Mouse (Mus musculus): ENCODE measurements at regions not wholly inside any gene's neighbourhood (a gene's known extent, or its start where the extent isn't known, plus 50 kb on each side); places are given as distances from the start of the nearest gene placed in this dataset.
A peak's percentile ranks its signal among the peaks of the same experiment; 100 is the strongest.

GRCm38 (mm10) chr13:83733991-83734610, 230.3 kb downstream of the Mef2c start:
- H3K36me3 ChIP-seq (ENCODE audit: control insufficient read depth, insufficient read depth, low read length) = peaks cover 63% of the 10 kb centered on the region
- 0% methylated on average over 1 of the region's 1 CpGs for WGBS
- H3K27me3 ChIP-seq (replicated peaks; ENCODE audit: control insufficient read depth, insufficient read depth, low read length) = no peaks in the 10 kb centered on the region
- H3K9me3 ChIP-seq (replicated peaks; ENCODE audit: control insufficient read depth, low read length) = no peaks in the 10 kb centered on the region
- no peak for ATAC-seq
- peak overlapping the region; percentile 78 for H3K4me3 ChIP-seq (ENCODE audit: low read depth, low read length)
- DNase-seq (ENCODE audit: low spot score) = peak; percentile 90
- peak overlapping the region; percentile 86 for H3K4me2 ChIP-seq (ENCODE audit: low read length)
- peak overlapping the region; percentile 100 for H3K27ac ChIP-seq (ENCODE audit: low read depth, low read length)
- H3K4me1 ChIP-seq (ENCODE audit: control insufficient read depth, insufficient read depth, low read length) = no peaks in the 10 kb centered on the region
- H3K9ac ChIP-seq (ENCODE audit: low read length) = peak overlapping the region; percentile 100

GRCm38 (mm10) chr13:83734656-83735055, 230.8 kb downstream of the Mef2c start:
- peak overlapping the region; percentile 92 for H3K9ac ChIP-seq (ENCODE audit: low read length)
- no peaks in the 10 kb centered on the region for H3K9me3 ChIP-seq (replicated peaks; ENCODE audit: control insufficient read depth, low read length)
- H3K4me3 ChIP-seq (ENCODE audit: low read depth, low read length) = peak overlapping the region; percentile 78
- H3K27me3 ChIP-seq (replicated peaks; ENCODE audit: control insufficient read depth, insufficient read depth, low read length) = no peaks in the 10 kb centered on the region
- ATAC-seq (no peak), DNase-seq (ENCODE audit: low spot score) (peak; percentile 47)
- H3K36me3 ChIP-seq (ENCODE audit: control insufficient read depth, insufficient read depth, low read length) = peaks cover 68% of the 10 kb centered on the region
- WGBS = 0% methylated on average over 1 of the region's 1 CpGs
- H3K4me1 ChIP-seq (ENCODE audit: control insufficient read depth, insufficient read depth, low read length) = no peaks in the 10 kb centered on the region
- H3K4me2 ChIP-seq (ENCODE audit: low read length) = peak overlapping the region; percentile 83
- H3K27ac ChIP-seq (ENCODE audit: low read depth, low read length) = peak overlapping the region; percentile 89

DNA sequence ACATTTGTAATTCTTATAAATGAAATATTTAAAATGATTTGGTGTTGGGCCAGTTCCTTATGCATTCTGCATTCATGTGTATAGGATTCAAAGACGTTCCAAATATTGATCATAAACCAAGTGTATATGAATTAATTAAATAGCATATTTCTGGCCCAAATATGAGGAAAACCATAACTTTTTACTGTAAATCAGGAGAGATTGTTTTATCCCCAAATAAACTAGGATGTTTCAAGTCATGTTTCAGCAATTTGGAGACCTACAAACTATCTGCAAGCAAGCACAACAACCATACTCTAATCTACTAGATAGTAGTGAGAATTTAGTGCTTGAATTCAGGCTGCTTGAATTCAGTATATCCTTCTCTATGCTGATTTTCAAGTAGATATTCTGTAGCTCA, 231.3 kb downstream of the Mef2c start:
- no peak for ATAC-seq

DNA sequence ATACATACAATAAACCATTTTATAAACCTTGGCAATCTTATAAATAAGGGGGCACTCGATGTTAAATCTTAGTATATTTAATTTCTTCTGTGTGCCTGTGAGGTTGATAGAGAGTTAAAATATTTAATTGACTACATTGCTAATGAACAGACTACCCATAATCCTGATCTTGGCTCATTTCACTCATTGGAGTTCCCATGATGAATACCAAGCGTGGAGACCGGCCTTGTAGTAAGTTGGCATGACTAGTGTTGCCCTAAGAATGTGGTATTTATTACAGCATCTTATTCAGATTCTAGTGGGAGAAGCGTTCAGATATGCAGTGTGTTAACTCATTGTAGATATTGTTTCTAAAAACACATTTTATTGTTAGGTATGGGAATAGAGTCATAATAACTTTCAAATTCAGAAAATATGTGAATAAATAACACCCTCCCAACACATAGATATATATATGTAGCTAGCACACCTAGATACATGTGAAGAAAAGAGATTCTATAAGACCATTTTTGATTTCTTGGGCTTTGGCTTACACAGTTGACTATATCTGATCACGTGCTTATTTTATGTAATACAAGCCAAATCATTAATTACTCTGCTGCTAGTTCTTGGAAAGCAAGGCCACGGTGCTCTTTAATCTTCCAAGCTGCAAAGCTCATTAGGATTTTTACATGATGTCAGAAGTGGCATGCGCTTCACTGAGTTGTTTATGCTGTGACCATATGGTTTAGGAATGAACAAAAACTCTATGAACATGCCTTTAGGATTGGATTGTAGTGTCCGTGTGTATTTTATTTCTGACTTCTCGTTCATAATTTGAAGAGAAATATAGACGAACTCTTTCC, 232.0 kb downstream of the Mef2c start:
- WGBS = 4% methylated on average over 10 of the region's 10 CpGs

More for the DNA sequence above, 231.3 kb downstream of the Mef2c start:
- H3K9me3 ChIP-seq (replicated peaks; ENCODE audit: control insufficient read depth, low read length) = no peaks in the 10 kb centered on the region
- WGBS = 8% methylated on average over 1 of the region's 1 CpGs
- H3K36me3 ChIP-seq (ENCODE audit: control insufficient read depth, insufficient read depth, low read length) = peaks cover 68% of the 10 kb centered on the region
- DNase-seq (ENCODE audit: low spot score) = no peak
- peak overlapping the region; percentile 92 for H3K9ac ChIP-seq (ENCODE audit: low read length)
- H3K4me2 ChIP-seq (ENCODE audit: low read length) = peak overlapping the region; percentile 83
- H3K27ac ChIP-seq (ENCODE audit: low read depth, low read length) = peak overlapping the region; percentile 89
- H3K27me3 ChIP-seq (replicated peaks; ENCODE audit: control insufficient read depth, insufficient read depth, low read length) = no peaks in the 10 kb centered on the region
- H3K4me3 ChIP-seq (ENCODE audit: low read depth, low read length) = peak overlapping the region; percentile 78
- no peaks in the 10 kb centered on the region for H3K4me1 ChIP-seq (ENCODE audit: control insufficient read depth, insufficient read depth, low read length)

GRCm38 (mm10) chr13:83737031-83737825, 233.4 kb downstream of the Mef2c start:
- DNase-seq (ENCODE audit: low spot score) = peak; percentile 68
- Histone ChIP-seq H3K4me2 (ENCODE audit: low read length) (peak overlapping the region; percentile 83), H3K4me3 (ENCODE audit: low read depth, low read length) (peak overlapping the region; percentile 78), H3K27me3 (replicated peaks; ENCODE audit: control insufficient read depth, insufficient read depth, low read length) (no peaks in the 10 kb centered on the region), H3K36me3 (ENCODE audit: control insufficient read depth, insufficient read depth, low read length) (peaks cover 66% of the 10 kb centered on the region), H3K4me1 (ENCODE audit: control insufficient read depth, insufficient read depth, low read length) (peaks cover 1% of the 10 kb centered on the region; the same call in 1 of the 2 replicates), H3K9me3 (replicated peaks; ENCODE audit: control insufficient read depth, low read length) (no peaks in the 10 kb centered on the region), H3K27ac (ENCODE audit: low read depth, low read length) (peak overlapping the region; percentile 97), H3K9ac (ENCODE audit: low read length) (peak overlapping the region; percentile 99)
- 1% methylated on average over 9 of the region's 9 CpGs for WGBS
- ATAC-seq = no peak

More for the DNA sequence above, 232.0 kb downstream of the Mef2c start:
- peak; percentile 93 for DNase-seq (ENCODE audit: low spot score)
- Histone ChIP-seq H3K27me3 (replicated peaks; ENCODE audit: control insufficient read depth, insufficient read depth, low read length) (no peaks in the 10 kb centered on the region), H3K36me3 (ENCODE audit: control insufficient read depth, insufficient read depth, low read length) (peaks cover 64% of the 10 kb centered on the region), H3K4me3 (ENCODE audit: low read depth, low read length) (peak overlapping the region; percentile 78), H3K9me3 (replicated peaks; ENCODE audit: control insufficient read depth, low read length) (no peaks in the 10 kb centered on the region), H3K27ac (ENCODE audit: low read depth, low read length) (peak overlapping the region; percentile 89), H3K4me2 (ENCODE audit: low read length) (peak overlapping the region; percentile 83), H3K4me1 (ENCODE audit: control insufficient read depth, insufficient read depth, low read length) (no peaks in the 10 kb centered on the region), H3K9ac (ENCODE audit: low read length) (peak overlapping the region; percentile 92)
- peak; percentile 6 for ATAC-seq

DNA sequence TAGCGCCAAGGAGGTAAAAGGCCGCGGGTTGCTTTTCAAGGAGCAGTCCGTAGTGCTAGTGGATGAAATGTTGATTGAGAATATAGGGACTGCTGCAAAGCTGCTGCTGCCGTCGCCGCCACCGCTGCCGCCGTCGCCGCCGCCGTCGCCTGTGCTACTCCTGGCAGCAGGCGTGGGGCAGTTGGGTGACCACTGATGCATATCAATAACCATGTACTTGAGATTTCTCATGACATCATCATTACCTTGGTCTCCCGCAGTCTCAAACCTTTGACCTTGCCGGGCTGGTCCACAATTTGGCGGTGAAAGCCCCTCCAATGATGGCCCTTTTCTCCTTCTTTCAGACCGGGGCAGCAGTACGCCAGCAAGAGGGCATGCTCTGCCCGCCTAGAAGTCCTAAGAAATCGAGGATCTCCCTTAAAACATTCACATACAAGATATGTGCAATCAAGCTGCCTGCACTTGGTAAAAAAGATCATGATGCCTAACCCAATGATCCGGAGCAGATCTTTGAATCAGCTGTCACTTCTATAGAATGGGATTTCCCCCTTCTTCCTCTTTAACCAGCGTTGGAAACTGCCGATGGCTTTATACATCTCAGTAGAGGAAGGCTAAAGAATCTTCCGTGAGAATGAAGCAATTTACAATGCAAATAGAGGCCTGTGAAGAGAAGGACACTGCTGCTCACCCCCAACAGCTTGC, 234.1 kb downstream of the Mef2c start:
- peak overlapping the region; percentile 83 for H3K4me2 ChIP-seq (ENCODE audit: low read length)
- peak overlapping the region; percentile 97 for H3K27ac ChIP-seq (ENCODE audit: low read depth, low read length)
- H3K36me3 ChIP-seq (ENCODE audit: control insufficient read depth, insufficient read depth, low read length) = peaks cover 59% of the 10 kb centered on the region
- ATAC-seq (no peak), DNase-seq (ENCODE audit: low spot score) (peak; percentile 73)
- peak overlapping the region; percentile 99 for H3K9ac ChIP-seq (ENCODE audit: low read length)
- H3K4me3 ChIP-seq (ENCODE audit: low read depth, low read length) = peak overlapping the region; percentile 78
- under 1% methylated on average over 27 of the region's 27 CpGs for WGBS
- peaks cover 2% of the 10 kb centered on the region; the same call in 1 of the 2 replicates for H3K4me1 ChIP-seq (ENCODE audit: control insufficient read depth, insufficient read depth, low read length)
- H3K9me3 ChIP-seq (replicated peaks; ENCODE audit: control insufficient read depth, low read length) = no peaks in the 10 kb centered on the region
- no peaks in the 10 kb centered on the region for H3K27me3 ChIP-seq (replicated peaks; ENCODE audit: control insufficient read depth, insufficient read depth, low read length)

DNA sequence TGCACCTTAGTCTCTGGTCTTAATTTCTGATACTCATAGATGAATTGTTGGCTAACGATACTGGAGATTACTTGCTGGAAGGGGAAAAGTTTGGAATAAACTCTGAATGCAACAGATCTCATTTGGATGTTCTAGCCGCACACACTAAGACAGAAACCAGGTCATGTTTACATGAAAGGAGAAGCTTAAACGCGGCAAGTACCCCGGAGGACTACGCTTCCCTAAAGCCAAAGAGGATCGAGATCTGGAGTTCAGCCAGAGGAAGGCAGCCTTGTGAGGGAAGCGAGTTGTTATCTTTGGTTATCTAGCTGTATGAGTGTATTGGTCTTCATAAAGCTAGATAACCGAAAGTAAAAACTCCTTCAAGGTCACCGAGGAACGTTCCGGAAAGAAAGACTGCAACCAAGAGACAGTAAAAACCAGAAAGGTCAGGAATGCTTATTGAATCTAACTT, 234.7 kb downstream of the Mef2c start:
- H3K4me3 ChIP-seq (ENCODE audit: low read depth, low read length) = peak overlapping the region; percentile 78
- WGBS = 1% methylated on average over 12 of the region's 12 CpGs
- peak overlapping the region; percentile 99 for H3K9ac ChIP-seq (ENCODE audit: low read length)
- DNase-seq (ENCODE audit: low spot score) = peak; percentile 79
- peaks cover 2% of the 10 kb centered on the region; the same call in 1 of the 2 replicates for H3K4me1 ChIP-seq (ENCODE audit: control insufficient read depth, insufficient read depth, low read length)
- ATAC-seq = no peak
- peak overlapping the region; percentile 97 for H3K27ac ChIP-seq (ENCODE audit: low read depth, low read length)
- peak overlapping the region; percentile 83 for H3K4me2 ChIP-seq (ENCODE audit: low read length)
- H3K9me3 ChIP-seq (replicated peaks; ENCODE audit: control insufficient read depth, low read length) = no peaks in the 10 kb centered on the region
- H3K27me3 ChIP-seq (replicated peaks; ENCODE audit: control insufficient read depth, insufficient read depth, low read length) = no peaks in the 10 kb centered on the region
- H3K36me3 ChIP-seq (ENCODE audit: control insufficient read depth, insufficient read depth, low read length) = peaks cover 53% of the 10 kb centered on the region

GRCm38 (mm10) chr13:83739131-83739530, 235.3 kb downstream of the Mef2c start:
- Histone ChIP-seq H3K4me1 (ENCODE audit: control insufficient read depth, insufficient read depth, low read length) (peaks cover 2% of the 10 kb centered on the region; the same call in 1 of the 2 replicates), H3K4me2 (ENCODE audit: low read length) (peak overlapping the region; percentile 83), H3K9ac (ENCODE audit: low read length) (peak overlapping the region; percentile 99), H3K27me3 (replicated peaks; ENCODE audit: control insufficient read depth, insufficient read depth, low read length) (no peaks in the 10 kb centered on the region), H3K9me3 (replicated peaks; ENCODE audit: control insufficient read depth, low read length) (no peaks in the 10 kb centered on the region), H3K27ac (ENCODE audit: low read depth, low read length) (peak overlapping the region; percentile 97), H3K36me3 (ENCODE audit: control insufficient read depth, insufficient read depth, low read length) (peaks cover 49% of the 10 kb centered on the region), H3K4me3 (ENCODE audit: low read depth, low read length) (peak overlapping the region; percentile 78)
- DNase-seq (ENCODE audit: low spot score) (no peak), ATAC-seq (no peak)
- 0% methylated on average over 3 of the region's 3 CpGs for WGBS
